Mouse (Mus musculus) embryonic facial prominence, embryonic 11.5 days (tissue): ENCODE results near the gene Mfsd4b1. TPM values are rescaled to one million over a fixed set of nuclear protein-coding genes. Genes with fewer than 3 reads are reported as not detected.

Experiments
- ATAC-seq: fragments of 200-750 bp; cut with Nextera tagmentation; replicated peaks from 2 replicates; pipeline ENCODE4 v1.8.0; 2017; ENCODE audit warnings: low read depth; ENCODE audit not compliant: insufficient number of reproducible peaks, low FRiP score, low TSS enrichment
- DNase-seq: peaks from one replicate; pipeline ENCODE4 v3.0.0-alpha.2; 2015; ENCODE audit warnings: low spot score
- H3K27ac ChIP-seq: fragments of 300-500 bp; sonication (generic); replicated peaks from 2 replicates; pipeline ENCODE4 v1.5.1; 2014; ENCODE audit warnings: mild to moderate bottlenecking, low read depth, low read length, control low read depth
- H3K27me3 ChIP-seq: fragments of 300-500 bp; sonication (generic); 2 replicates; pipeline ENCODE4 v1.6.1; 2014; ENCODE audit warnings: mild to moderate bottlenecking, low read length, moderate library complexity, mixed read lengths; ENCODE audit not compliant: control insufficient read depth, insufficient read depth
- H3K36me3 ChIP-seq: fragments of 300-500 bp; sonication (generic); replicated peaks from 2 replicates; pipeline ENCODE4 v1.6.1; 2014; ENCODE audit warnings: low read depth, mild to moderate bottlenecking, low read length, moderate library complexity, mixed read lengths; ENCODE audit not compliant: control insufficient read depth, insufficient read depth
- H3K4me1 ChIP-seq: fragments of 300-500 bp; sonication (generic); 2 replicates; pipeline ENCODE4 v1.6.1; 2014; ENCODE audit warnings: low read length, mixed read lengths; ENCODE audit not compliant: control insufficient read depth, insufficient read depth
- H3K4me2 ChIP-seq: fragments of 300-500 bp; sonication (generic); 2 replicates; pipeline ENCODE4 v1.6.1; 2014; ENCODE audit warnings: low read depth, mild to moderate bottlenecking, control low read depth, low read length, moderate library complexity
- H3K4me3 ChIP-seq: fragments of 300-500 bp; sonication (generic); 2 replicates; pipeline ENCODE4 v1.5.1; 2014; ENCODE audit warnings: low read depth, low read length, control low read depth
- H3K9ac ChIP-seq: fragments of 300-500 bp; sonication (generic); replicated peaks from 2 replicates; pipeline ENCODE4 v1.6.1; 2014; ENCODE audit warnings: mild to moderate bottlenecking, control low read depth, low read length
- H3K9me3 ChIP-seq: fragments of 300-500 bp; sonication (generic); replicated peaks from 2 replicates; pipeline ENCODE4 v1.6.1; 2016; ENCODE audit warnings: mild to moderate bottlenecking, low read length, inconsistent platforms, mixed read lengths; ENCODE audit not compliant: control insufficient read depth
- WGBS: fragments of 180-500 bp; shearing (Covaris S2); extraction: QIAGEN DNeasy Blood & Tissue Kit; methylation state at CpG from one replicate; pipeline ENCODE4 v1.1.7; 2014; 5-methylcytosine and 5-hydroxymethylcytosine counted together
- polyA plus RNA-seq: library from polyadenylated mRNA; unstranded; fragments of >200 nt; fragmentation: Nextera tagmentation; extraction: Ambion mirVana; gene quantifications from 2 replicates; pipeline ENCODE4 v1.2.1, GENCODE M21; 2014

The Mfsd4b1 gene
- polyA plus RNA-seq, 1 experiment from 2014 or later = not detected

GRCm38 (mm10) chr10:40053257-40053895 is 28.3 kb upstream of the Mfsd4b1 start:
- Histone ChIP-seq H3K27ac (no peak overlapping the region), H3K4me2 (no peak overlapping the region), H3K36me3 (no peaks in the 10 kb centered on the region), H3K27me3 (no peaks in the 10 kb centered on the region), H3K9me3 (no peaks in the 10 kb centered on the region), H3K9ac (no peak overlapping the region), H3K4me3 (no peak overlapping the region), H3K4me1 (no peaks in the 10 kb centered on the region)
- 55% methylated on average over 3 of the region's 3 CpGs for WGBS
- DNase-seq = peak; percentile 62
- ATAC-seq = no peak; the same call in 1 of the 2 replicates

- H3K9ac ChIP-seq = no peak overlapping the region
- no peak overlapping the region for H3K27ac ChIP-seq
- no peaks in the 10 kb centered on the region for H3K9me3 ChIP-seq
- no peaks in the 10 kb centered on the region for H3K36me3 ChIP-seq
- ATAC-seq = no peak
- WGBS = 86% methylated on average over 3 of the region's 3 CpGs
- H3K4me3 ChIP-seq = no peak overlapping the region
- no peak for DNase-seq
- H3K4me1 ChIP-seq = no peaks in the 10 kb centered on the region
- no peak overlapping the region for H3K4me2 ChIP-seq
- no peaks in the 10 kb centered on the region for H3K27me3 ChIP-seq
Observed at GRCm38 (mm10) chr10:40051997-40052396, 26.9 kb upstream of the Mfsd4b1 start.

GRCm38 (mm10) chr10:40050763-40051162 is 25.7 kb upstream of the Mfsd4b1 start:
- no peak overlapping the region for H3K27ac ChIP-seq
- no peaks in the 10 kb centered on the region for H3K9me3 ChIP-seq
- no peak for ATAC-seq
- H3K4me2 ChIP-seq = no peak overlapping the region
- no peaks in the 10 kb centered on the region for H3K27me3 ChIP-seq
- DNase-seq = no peak
- H3K4me1 ChIP-seq = no peaks in the 10 kb centered on the region
- H3K36me3 ChIP-seq = no peaks in the 10 kb centered on the region
- H3K9ac ChIP-seq = no peak overlapping the region
- 87% methylated on average over 2 of the region's 2 CpGs for WGBS
- no peak overlapping the region for H3K4me3 ChIP-seq

- no peaks in the 10 kb centered on the region for H3K9me3 ChIP-seq
- H3K4me3 ChIP-seq = no peak overlapping the region
- WGBS = 11% methylated on average over 4 of the region's 4 CpGs
- H3K27me3 ChIP-seq = no peaks in the 10 kb centered on the region
- H3K4me1 ChIP-seq = no peaks in the 10 kb centered on the region
- H3K4me2 ChIP-seq = no peak overlapping the region
- no peak overlapping the region for H3K9ac ChIP-seq
- no peaks in the 10 kb centered on the region for H3K36me3 ChIP-seq
- ATAC-seq (no peak), DNase-seq (no peak)
- no peak overlapping the region for H3K27ac ChIP-seq
Observed at GRCm38 (mm10) chr10:40041339-40041738, 16.3 kb upstream of the Mfsd4b1 start.

- Histone ChIP-seq H3K4me3 (no peak overlapping the region), H3K27me3 (no peaks in the 10 kb centered on the region), H3K4me1 (no peaks in the 10 kb centered on the region), H3K27ac (no peak overlapping the region), H3K36me3 (no peaks in the 10 kb centered on the region), H3K9me3 (no peaks in the 10 kb centered on the region), H3K9ac (no peak overlapping the region), H3K4me2 (no peak overlapping the region)
- DNase-seq (no peak), ATAC-seq (no peak)
- 72% methylated on average over 24 of the region's 24 CpGs for WGBS
Observed at GRCm38 (mm10) chr10:40036686-40037560, 11.9 kb upstream of the Mfsd4b1 start.

- Histone ChIP-seq H3K27me3 (no peaks in the 10 kb centered on the region), H3K9ac (no peak overlapping the region), H3K4me3 (no peak overlapping the region), H3K4me2 (no peak overlapping the region), H3K27ac (no peak overlapping the region), H3K4me1 (no peaks in the 10 kb centered on the region), H3K36me3 (no peaks in the 10 kb centered on the region), H3K9me3 (no peaks in the 10 kb centered on the region)
- DNase-seq = no peak
- WGBS = 94% methylated on average over 6 of the region's 6 CpGs
- ATAC-seq = no peak
Observed at GRCm38 (mm10) chr10:40034956-40035355, 9.9 kb upstream of the Mfsd4b1 start.

GRCm38 (mm10) chr10:40032897-40033296 is 7.8 kb upstream of the Mfsd4b1 start:
- H3K27me3 ChIP-seq = no peaks in the 10 kb centered on the region
- H3K36me3 ChIP-seq = no peaks in the 10 kb centered on the region
- WGBS = 66% methylated on average over 2 of the region's 2 CpGs
- H3K27ac ChIP-seq = no peak overlapping the region
- no peak overlapping the region for H3K4me3 ChIP-seq
- H3K9ac ChIP-seq = no peak overlapping the region
- no peaks in the 10 kb centered on the region for H3K4me1 ChIP-seq
- H3K9me3 ChIP-seq = no peaks in the 10 kb centered on the region
- no peak for DNase-seq
- ATAC-seq = no peak
- no peak overlapping the region for H3K4me2 ChIP-seq

- H3K4me1 ChIP-seq = no peaks in the 10 kb centered on the region
- DNase-seq (no peak), ATAC-seq (no peak)
- no peaks in the 10 kb centered on the region for H3K27me3 ChIP-seq
- 91% methylated on average over 6 of the region's 6 CpGs for WGBS
- no peak overlapping the region for H3K9ac ChIP-seq
- H3K27ac ChIP-seq = no peak overlapping the region
- no peak overlapping the region for H3K4me2 ChIP-seq
- H3K4me3 ChIP-seq = no peak overlapping the region
- H3K9me3 ChIP-seq = no peaks in the 10 kb centered on the region
- H3K36me3 ChIP-seq = no peaks in the 10 kb centered on the region
Observed at GRCm38 (mm10) chr10:40030716-40031115, 5.6 kb upstream of the Mfsd4b1 start.
